ENCODE assay signal across 8 mouse cellular contexts in the genomic region with DNA sequence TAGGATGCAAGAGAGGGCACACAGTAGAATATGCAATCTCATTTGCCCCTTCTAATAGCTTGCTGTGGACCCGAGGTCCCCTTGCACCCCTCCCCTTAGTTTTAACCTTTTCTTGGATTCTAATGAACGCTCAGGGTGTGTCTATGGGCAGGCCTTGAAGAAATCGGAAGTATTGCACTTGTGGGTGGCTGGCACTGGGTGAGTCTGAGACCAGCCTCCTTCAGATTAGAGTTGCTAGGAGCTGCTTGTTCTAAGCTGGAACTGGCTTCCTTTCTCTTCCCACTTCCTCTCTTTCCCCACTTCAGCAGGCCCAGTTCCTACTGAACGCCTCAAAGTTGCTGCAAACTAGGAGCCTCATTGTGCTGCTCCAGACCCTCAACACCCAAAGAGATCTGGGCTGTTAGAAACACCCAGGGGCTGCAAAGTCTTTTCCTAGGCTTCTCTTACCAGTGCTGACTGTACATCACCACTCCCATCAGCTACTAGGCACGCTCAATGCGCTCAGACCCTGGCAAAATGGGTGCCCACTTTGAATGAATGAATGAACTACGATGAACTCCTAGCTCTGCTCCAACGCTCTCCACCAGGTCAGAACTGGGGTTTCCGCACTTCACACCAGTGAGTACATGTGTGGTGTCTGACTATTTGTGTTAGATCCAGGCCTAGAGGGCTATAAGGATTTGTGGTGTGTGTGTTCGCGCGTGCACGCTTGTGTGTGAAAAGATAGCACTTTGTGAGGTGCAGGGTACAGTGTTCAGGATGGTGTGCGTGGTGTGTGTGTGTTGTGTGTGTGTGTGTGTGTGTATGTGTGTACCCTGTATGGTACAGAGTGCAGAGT. TPM values are rescaled to one million over a fixed set of nuclear protein-coding genes. Genes with fewer than 3 reads are reported as not detected.
DNase-seq lines count a peak whose midpoint lies in the region; ATAC-seq and TF ChIP-seq lines count a peak whose summit lies in the region.

No protein-coding gene starts in this region.

- H3K4me2 ChIP-seq in heart, embryonic 14.5 days (ENCODE audit: low read length) = peak overlapping the region; percentile 85
- H3K4me2 ChIP-seq in embryonic facial prominence, embryonic 13.5 days = peak overlapping the region; percentile 86
- H3K4me2 ChIP-seq in midbrain, postnatal 0 days (ENCODE audit: low read depth, low read length, poor library complexity, severe bottlenecking) = peak overlapping the region; percentile 99

- no peaks in the 10 kb centered on the region for H3K27me3 ChIP-seq in heart, embryonic 14.5 days (ENCODE audit: control insufficient read depth, insufficient read depth, low read length)
- no peaks in the 10 kb centered on the region for H3K27me3 ChIP-seq in embryonic facial prominence, embryonic 13.5 days
- H3K27me3 ChIP-seq in limb, embryonic 10.5 days (ENCODE audit: low read depth, poor library complexity, severe bottlenecking) = no peaks in the 10 kb centered on the region; the same call in 1 of the 2 replicates
- peaks cover 17% of the 10 kb centered on the region; the same call in 1 of the 2 replicates for H3K27me3 ChIP-seq in midbrain, postnatal 0 days (ENCODE audit: insufficient read depth, low read length)
- H3K27me3 ChIP-seq in cerebellum, adult 2 months (ENCODE audit: control insufficient read depth, insufficient read depth, low read length) = peaks cover 1% of the 10 kb centered on the region; the same call in 1 of the 2 replicates

- H3K27ac ChIP-seq in heart, embryonic 14.5 days (replicated peaks in 1 of 2; ENCODE audit: control insufficient read depth in 1 of 2, insufficient read depth in 1 of 2, low read depth in 2 of 2, low read length in 2 of 2) = peak overlapping the region in 1 of 2 experiments; percentile 83; a peak in 1 of 4 replicates
- H3K27ac ChIP-seq in embryonic facial prominence, embryonic 13.5 days = peak overlapping the region; percentile 96; the same call in 1 of the 2 replicates
- H3K27ac ChIP-seq in limb, embryonic 10.5 days = peak overlapping the region; percentile 98
- no peak overlapping the region for H3K27ac ChIP-seq in midbrain, postnatal 0 days (ENCODE audit: low read depth, low read length)
- H3K27ac ChIP-seq in cerebellum, adult 2 months (ENCODE audit: insufficient read depth, low read length) = no peak overlapping the region

- 84% methylated on average over 14 of the region's 14 CpGs for WGBS in heart, embryonic 14.5 days
- 88% methylated on average over 14 of the region's 14 CpGs for WGBS in embryonic facial prominence, embryonic 13.5 days
- 92% methylated on average over 14 of the region's 14 CpGs for WGBS in limb, embryonic 10.5 days
- WGBS in midbrain, postnatal 0 days = 93% methylated on average over 14 of the region's 14 CpGs
- WGBS in cerebellum, adult 2 months = 96% methylated on average over 14 of the region's 14 CpGs

- H3K9me3 ChIP-seq in heart, embryonic 14.5 days (ENCODE audit: control insufficient read depth, low read length) = no peaks in the 10 kb centered on the region
- H3K9me3 ChIP-seq in embryonic facial prominence, embryonic 13.5 days = no peaks in the 10 kb centered on the region
- H3K9me3 ChIP-seq in limb, embryonic 10.5 days (replicated peaks) = no peaks in the 10 kb centered on the region
- no peaks in the 10 kb centered on the region for H3K9me3 ChIP-seq in midbrain, postnatal 0 days (ENCODE audit: low read length)

- H3K4me3 ChIP-seq in heart, embryonic 14.5 days (ENCODE audit: control insufficient read depth in 1 of 2, insufficient read depth in 1 of 2, low read depth in 1 of 2, low read length in 2 of 2) = peak overlapping the region; percentile 73 to 90
- H3K4me3 ChIP-seq in embryonic facial prominence, embryonic 13.5 days = peak overlapping the region; percentile 82
- H3K4me3 ChIP-seq in limb, embryonic 10.5 days = peak overlapping the region; percentile 80
- no peak overlapping the region for H3K4me3 ChIP-seq in midbrain, postnatal 0 days (ENCODE audit: low read depth, low read length)
- H3K4me3 ChIP-seq in cerebellum, adult 2 months (replicated peaks; ENCODE audit: insufficient read depth, low read depth, low read length) = no peak overlapping the region

- TF ChIP-seq POLR2A in cerebellum, adult 2 months (IDR thresholded peaks at IDR 0.05; ENCODE audit: borderline replicate concordance, insufficient read depth, low read length) = no peak

- H3K4me1 ChIP-seq in heart, embryonic 14.5 days (ENCODE audit: control insufficient read depth in 2 of 2, insufficient read depth in 2 of 2, low read length in 2 of 2) = peaks cover 13 to 21% of the 10 kb centered on the region in 2 experiments
- H3K4me1 ChIP-seq in embryonic facial prominence, embryonic 13.5 days = peaks cover 43% of the 10 kb centered on the region
- H3K4me1 ChIP-seq in limb, embryonic 10.5 days = peaks cover 47% of the 10 kb centered on the region
- H3K4me1 ChIP-seq in midbrain, postnatal 0 days (ENCODE audit: insufficient read depth, low read length) = 0 out of 2 replicates have a peak, but pooled peaks cover 3% of the 10 kb centered on the region
- peaks cover 4% of the 10 kb centered on the region for H3K4me1 ChIP-seq in cerebellum, adult 2 months (ENCODE audit: control insufficient read depth, insufficient read depth, low read length)

- no peaks in the 10 kb centered on the region for H3K36me3 ChIP-seq in heart, embryonic 14.5 days (ENCODE audit: control insufficient read depth, insufficient read depth, low read length)
- no peaks in the 10 kb centered on the region for H3K36me3 ChIP-seq in embryonic facial prominence, embryonic 13.5 days
- H3K36me3 ChIP-seq in limb, embryonic 10.5 days = peaks cover 9% of the 10 kb centered on the region
- no peaks in the 10 kb centered on the region for H3K36me3 ChIP-seq in midbrain, postnatal 0 days (ENCODE audit: insufficient read depth, low read length)

- ATAC-seq in heart, embryonic 14.5 days (ENCODE audit: insufficient number of reproducible peaks, insufficient read depth, low FRiP score, low read depth) = no peak
- ATAC-seq in embryonic facial prominence, embryonic 13.5 days (ENCODE audit: insufficient number of reproducible peaks, insufficient read depth, low FRiP score, low TSS enrichment, low read depth) = no peak; the same call in 1 of the 2 replicates
- no peak for ATAC-seq in midbrain, postnatal 0 days (ENCODE audit: low FRiP score)
- ATAC-seq in cerebellum, adult (ENCODE audit: insufficient number of reproducible peaks, low FRiP score, low TSS enrichment) = no peak

- peak overlapping the region; percentile 95 for H3K9ac ChIP-seq in heart, embryonic 14.5 days (ENCODE audit: low read length)
- H3K9ac ChIP-seq in embryonic facial prominence, embryonic 13.5 days = peak overlapping the region; percentile 96
- H3K9ac ChIP-seq in midbrain, postnatal 0 days (replicated peaks; ENCODE audit: low read length, poor library complexity, severe bottlenecking) = no peak overlapping the region

- no peak for TF ChIP-seq CTCF in midbrain, postnatal 0 days (IDR thresholded peaks at IDR 0.05)
- TF ChIP-seq CTCF in cerebellum, adult 2 months (IDR thresholded peaks at IDR 0.05; ENCODE audit: borderline replicate concordance, insufficient read depth, low read depth, low read length) = no peak

- DNase-seq in heart, adult 18-20 months = no peak
- no peak for DNase-seq in limb, embryonic 10.5 days (ENCODE audit: low spot score)
- DNase-seq in midbrain, postnatal 0 days (ENCODE audit: low spot score) = no peak
- DNase-seq in cerebellum, adult 2 months = no peak
- no peak for DNase-seq in cerebellum, adult 18-20 months

RNA-seq across cellular contexts. Expression of a gene that starts 0.8 kb away (rescaled TPM):
- polyA plus RNA-seq in heart, embryonic 14.5 days (2014; fragmentation: Nextera tagmentation; extraction: Ambion mirVana) = 23.2 and 24.4 TPM in 2 replicates
- 10 to 100 TPM; 26.8 to 28.4 TPM for total RNA-seq in heart, adult 18-20 months (2021)
- polyA plus RNA-seq in embryonic facial prominence, embryonic 13.5 days (2015; fragmentation: Nextera tagmentation; extraction: Ambion mirVana) = 42.8 and 46.8 TPM in 2 replicates
- polyA plus RNA-seq in limb, embryonic 10.5 days (2016; fragmentation: Nextera tagmentation; extraction: Ambion mirVana) = 36.3 and 44.5 TPM in 2 replicates
- total RNA-seq in midbrain, postnatal 0 days (2014; rRNA removed) = 12.6 and 14.2 TPM in 2 replicates
- polyA plus RNA-seq in midbrain, postnatal 0 days (2015; fragmentation: Nextera tagmentation; extraction: Ambion mirVana) = 4.3 and 5.3 TPM in 2 replicates
- 14.7 and 16.9 TPM in 2 replicates for polyA plus RNA-seq in cerebellum, adult 2 months (2012; rRNA removed)

Comparison
In these comparisons a context has a peak if more than half of its experiments do, and no peak if none do; other contexts are left out.
1. H3K27ac ChIP-seq: peak in embryonic facial prominence, embryonic 13.5 days (single experiment) and limb, embryonic 10.5 days (single experiment); none in midbrain, postnatal 0 days (single experiment) and cerebellum, adult 2 months (single experiment).
2. H3K4me3 ChIP-seq: peak in heart, embryonic 14.5 days (2 of 2), embryonic facial prominence, embryonic 13.5 days (single experiment) and limb, embryonic 10.5 days (single experiment); none in midbrain, postnatal 0 days (single experiment) and cerebellum, adult 2 months (single experiment).
3. Peak in every context shown above with its lines, with median percentiles within 50 percentile points of each other: H3K4me2 ChIP-seq.